Mouse (Mus musculus): ENCODE results near the gene Ecm1.

GRCm38 (mm10) chr3:95739353-95740104, at the start of gene Ecm1:
- TF ChIP-seq EP300 (optimal IDR thresholded peaks at IDR 0.05) (no peak), CTCF (IDR thresholded peaks at IDR 0.05; ENCODE audit: low read depth) (no peak)

Measured in stomach, postnatal 0 days (tissue).